Mouse (Mus musculus): ENCODE data around the gene A230050P20Rik.
"Not testable (repeated sequence)": the region's sequence is repeated elsewhere in the genome, so short reads cannot be mapped to it uniquely, and the experiment has no call there.

The A230050P20Rik gene

GRCm38 (mm10) chr9:20868448-20869001 is at the start of gene A230050P20Rik:
Gene A230050P20Rik (plus strand): TSS chr9:20868642.
- DNase-seq (ENCODE audit: low spot score in 2 of 2), result peak in 1 of 2 experiments; percentile 40

GRCm38 (mm10) chr9:20820001-20820400 is 48.4 kb upstream of the A230050P20Rik start:
- no peak for DNase-seq (ENCODE audit: low spot score in 2 of 2)

- DNase-seq (ENCODE audit: low spot score in 2 of 2), result no peak
These were observed 45.6 kb upstream of the A230050P20Rik start for GRCm38 (mm10) chr9:20822821-20823220.

GRCm38 (mm10) chr9:20825781-20826180 is 42.7 kb upstream of the A230050P20Rik start:
- no peak for DNase-seq (ENCODE audit: low spot score in 2 of 2)

- no peak for DNase-seq (ENCODE audit: low spot score in 2 of 2)
These were observed 40.3 kb upstream of the A230050P20Rik start for GRCm38 (mm10) chr9:20828127-20828526.

GRCm38 (mm10) chr9:20830901-20831643 is 37.4 kb upstream of the A230050P20Rik start:
- peak; percentile 96 to 98 for DNase-seq (ENCODE audit: low spot score in 2 of 2)

- no peak for DNase-seq (ENCODE audit: low spot score in 2 of 2)
These were observed 33.6 kb upstream of the A230050P20Rik start for GRCm38 (mm10) chr9:20834881-20835280.

- DNase-seq (ENCODE audit: low spot score in 2 of 2), result not testable (repeated sequence)
These were observed 32.9 kb upstream of the A230050P20Rik start for GRCm38 (mm10) chr9:20835431-20835954.

GRCm38 (mm10) chr9:20837184-20837947 is 31.1 kb upstream of the A230050P20Rik start:
- no peak for DNase-seq (ENCODE audit: low spot score in 2 of 2)

- no peak for DNase-seq (ENCODE audit: low spot score in 2 of 2)
These were observed 29.5 kb upstream of the A230050P20Rik start for GRCm38 (mm10) chr9:20838931-20839330.

GRCm38 (mm10) chr9:20842211-20842610 is 26.2 kb upstream of the A230050P20Rik start:
- no peak for DNase-seq (ENCODE audit: low spot score in 2 of 2)

GRCm38 (mm10) chr9:20842670-20843069 is 25.8 kb upstream of the A230050P20Rik start:
- peak in 1 of 2 experiments; percentile 21 for DNase-seq (ENCODE audit: low spot score in 2 of 2)

GRCm38 (mm10) chr9:20850179-20850578 is 18.3 kb upstream of the A230050P20Rik start:
- no peak for DNase-seq (ENCODE audit: low spot score in 2 of 2)

GRCm38 (mm10) chr9:20857131-20857530 is 11.3 kb upstream of the A230050P20Rik start:
- DNase-seq (ENCODE audit: low spot score in 2 of 2), result no peak

- no peak for DNase-seq (ENCODE audit: low spot score in 2 of 2)
These were observed 8.5 kb upstream of the A230050P20Rik start for GRCm38 (mm10) chr9:20859926-20860325.

- peak in 1 of 2 experiments; percentile 43 for DNase-seq (ENCODE audit: low spot score in 2 of 2)
These were observed 6.6 kb upstream of the A230050P20Rik start for GRCm38 (mm10) chr9:20861821-20862220.

- DNase-seq (ENCODE audit: low spot score in 2 of 2), result no peak
These were observed 6.2 kb upstream of the A230050P20Rik start for GRCm38 (mm10) chr9:20862225-20862624.

- no peak for DNase-seq (ENCODE audit: low spot score in 2 of 2)
These were observed 1.6 kb upstream of the A230050P20Rik start for GRCm38 (mm10) chr9:20866879-20867278.

GRCm38 (mm10) chr9:20869246-20869645 is 804 bp downstream of the A230050P20Rik start:
- DNase-seq (ENCODE audit: low spot score in 2 of 2), result no peak

GRCm38 (mm10) chr9:20870211-20871173 is 2.0 kb downstream of the A230050P20Rik start:
- DNase-seq (ENCODE audit: low spot score in 2 of 2), result no peak

- no peak for DNase-seq (ENCODE audit: low spot score in 2 of 2)
These were observed 4.5 kb downstream of the A230050P20Rik start for GRCm38 (mm10) chr9:20872991-20873390.
